Mouse (Mus musculus): Measurements from ENCODE around the gene Olfr49.

- TF ChIP-seq CTCF (IDR thresholded peaks at IDR 0.05; ENCODE audit: extremely low read depth, insufficient read length, insufficient replicate concordance, low read depth, low read length) = no peak
- no peak for TF ChIP-seq POLR2A (IDR thresholded peaks at IDR 0.05; ENCODE audit: low read depth, low read length)
Observed at GRCm38 (mm10) chr14:54244183-54244582, 40.6 kb downstream of the Olfr49 start.

Measured in small intestine, adult 2 months (tissue).